Mouse (Mus musculus) right cerebral cortex, postnatal 10 days (tissue): ENCODE measurements around the gene Zbtb16.

Source experiments
- DNase-seq, 2 experiments: peaks; one replicate each; pipeline ENCODE4 v3.0.0; 2021; ENCODE audit warnings: low spot score in 2 of 2

The Zbtb16 gene

GRCm38 (mm10) chr9:48768965-48769364 is 67.1 kb downstream of the Zbtb16 start:
- no peak for DNase-seq

GRCm38 (mm10) chr9:48767666-48768432 is 68.2 kb downstream of the Zbtb16 start:
- peak; percentile 78 to 83 for DNase-seq

GRCm38 (mm10) chr9:48765927-48766326 is 70.1 kb downstream of the Zbtb16 start:
- DNase-seq = no peak

GRCm38 (mm10) chr9:48764311-48764710 is 71.7 kb downstream of the Zbtb16 start:
- no peak for DNase-seq

DNA sequence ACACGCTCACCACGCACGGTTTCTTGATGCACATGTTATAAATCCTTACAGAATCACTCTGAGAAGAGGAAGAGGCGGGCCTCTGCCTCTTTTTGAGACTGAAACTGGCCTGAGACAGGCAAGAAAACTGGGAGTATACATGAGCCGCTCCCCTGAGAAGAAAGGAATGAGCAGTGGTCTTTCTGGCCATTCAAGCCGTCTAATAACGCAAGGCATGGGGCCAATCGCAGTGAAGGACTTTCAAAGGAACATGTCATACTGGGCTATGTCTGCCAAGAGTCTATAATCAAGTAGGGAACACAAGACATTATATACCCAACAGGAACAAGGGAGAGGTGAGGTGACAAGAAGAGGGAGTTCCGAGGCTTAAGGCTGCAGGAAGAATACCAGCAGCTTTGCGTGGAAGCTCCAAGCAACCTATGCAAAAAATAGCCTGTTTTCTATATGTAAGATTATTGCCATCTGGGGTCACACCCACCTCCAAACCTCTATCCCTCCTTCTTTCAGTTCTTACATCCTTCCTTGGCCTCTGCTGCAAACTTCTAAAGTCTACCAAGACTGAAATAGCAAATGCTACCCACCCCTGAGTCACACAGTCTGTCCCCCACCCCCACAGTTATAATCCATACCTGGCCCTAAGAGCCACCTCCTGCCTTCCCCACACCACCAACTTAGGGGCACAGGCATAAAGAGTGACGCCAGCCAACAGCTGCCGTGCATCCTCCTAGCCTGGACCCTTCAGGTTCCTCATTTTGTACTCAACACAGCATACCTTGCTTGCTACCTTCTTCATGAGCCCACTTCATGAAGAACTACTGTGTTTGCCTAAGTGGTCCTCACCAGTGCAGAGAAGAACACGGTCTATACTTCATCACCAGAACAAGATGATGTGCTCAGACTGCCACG is 74.0 kb downstream of the Zbtb16 start:
- no peak for DNase-seq

DNA sequence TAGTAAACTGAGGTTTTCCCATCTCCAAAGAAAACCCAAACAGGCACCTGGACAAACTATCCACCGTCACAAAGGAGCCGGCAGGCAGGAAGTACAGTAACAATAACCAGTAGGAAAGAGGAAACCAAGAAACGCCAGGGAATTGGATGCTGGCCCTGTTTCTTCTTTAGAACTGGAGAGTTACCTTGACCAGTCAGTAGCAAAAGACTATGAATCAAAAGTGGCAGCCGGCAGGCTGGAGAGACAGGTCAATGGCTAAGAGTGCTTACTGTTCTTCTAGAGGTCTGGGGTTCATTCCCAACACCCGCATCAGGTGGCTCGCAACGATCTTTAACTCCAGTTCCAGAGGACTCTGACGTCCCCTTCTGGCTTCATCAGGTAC is 74.9 kb downstream of the Zbtb16 start:
- DNase-seq = no peak

- DNase-seq = peak; percentile 83 to 89
Observed at GRCm38 (mm10) chr9:48760449-48761174, 75.4 kb downstream of the Zbtb16 start.

- no peak for DNase-seq
Observed at GRCm38 (mm10) chr9:48759098-48759497, 76.9 kb downstream of the Zbtb16 start.

GRCm38 (mm10) chr9:48757650-48758580 is 78.1 kb downstream of the Zbtb16 start:
- no peak for DNase-seq

- no peak for DNase-seq
Observed at GRCm38 (mm10) chr9:48756261-48756812, 79.7 kb downstream of the Zbtb16 start.

GRCm38 (mm10) chr9:48755438-48756070 is 80.5 kb downstream of the Zbtb16 start:
- no peak for DNase-seq

DNA sequence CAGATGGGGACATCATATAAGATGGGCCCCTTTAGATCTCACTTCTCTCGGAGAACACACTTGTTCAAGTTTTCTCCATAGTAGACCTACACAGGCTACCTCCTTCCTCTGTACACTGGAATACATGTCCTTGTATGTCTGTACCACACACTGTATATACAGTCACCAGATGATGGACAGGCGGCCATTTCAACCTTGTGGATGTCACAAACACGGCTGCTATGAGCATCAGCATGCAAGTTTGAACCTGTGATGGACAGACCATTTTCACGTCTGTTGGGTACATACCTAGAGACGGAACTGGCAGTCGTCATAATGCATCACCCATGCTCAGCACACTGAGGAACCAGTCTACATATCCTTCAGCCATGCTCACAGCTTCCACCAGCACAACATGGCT is 81.6 kb downstream of the Zbtb16 start:
- no peak for DNase-seq

- DNase-seq = no peak
Observed at GRCm38 (mm10) chr9:48753881-48754280, 82.1 kb downstream of the Zbtb16 start.

GRCm38 (mm10) chr9:48751900-48752299 is 84.1 kb downstream of the Zbtb16 start:
- DNase-seq = no peak

GRCm38 (mm10) chr9:48749666-48750065 is 86.4 kb downstream of the Zbtb16 start:
- no peak for DNase-seq

- DNase-seq = no peak
Observed at GRCm38 (mm10) chr9:48749168-48749567, 86.9 kb downstream of the Zbtb16 start.

- DNase-seq = no peak
Observed at GRCm38 (mm10) chr9:48748761-48749160, 87.3 kb downstream of the Zbtb16 start.

GRCm38 (mm10) chr9:48748216-48748615 is 87.8 kb downstream of the Zbtb16 start:
- DNase-seq = no peak

- DNase-seq = no peak
Observed at GRCm38 (mm10) chr9:48746506-48746905, 89.5 kb downstream of the Zbtb16 start.
